Mouse (Mus musculus) heart, adult 18-20 months (tissue): ENCODE measurements around the gene Mrps23. TPM values are rescaled to one million over a fixed set of nuclear protein-coding genes. Genes with fewer than 3 reads are reported as not detected.

Experiments
- DNase-seq, 2 experiments: peaks; one replicate each; pipeline ENCODE4 v3.0.0; 2021 to 2022; ENCODE audit warnings: mixed read lengths in 1 of 2
- total RNA-seq, 2 experiments: library from RNA; stranded (reverse); gene quantifications; 2 replicates each; pipeline ENCODE4 v1.2.3; 2021

The Mrps23 gene
- total RNA-seq, 2 experiments from 2014 or later: 327 to 375 TPM

DNA sequence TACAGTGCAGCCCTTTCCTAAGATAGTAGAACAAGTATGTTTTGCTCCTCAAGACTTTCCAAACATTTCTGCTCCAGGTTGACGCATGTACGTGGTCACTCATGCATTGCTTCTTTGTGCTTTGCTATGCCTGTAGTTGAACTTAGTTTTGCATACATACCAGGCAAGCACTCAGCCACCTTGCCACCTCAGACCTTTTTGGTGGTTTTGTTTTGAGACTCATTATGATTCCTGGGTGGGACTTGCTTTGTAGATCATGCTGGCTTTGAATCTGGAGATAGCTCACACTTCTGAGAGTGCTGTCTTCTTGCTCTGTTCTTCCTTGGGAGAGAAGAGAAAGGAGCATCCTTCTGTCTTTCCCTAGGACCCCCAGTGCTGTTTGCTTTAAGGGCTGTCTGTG, 3.5 kb downstream of the Mrps23 start:
- no peak for DNase-seq

- DNase-seq: no peak
Observed at GRCm38 (mm10) chr11:88211824-88212582, 7.8 kb downstream of the Mrps23 start.

GRCm38 (mm10) chr11:88213757-88214156, 9.6 kb downstream of the Mrps23 start:
- no peak for DNase-seq

DNA sequence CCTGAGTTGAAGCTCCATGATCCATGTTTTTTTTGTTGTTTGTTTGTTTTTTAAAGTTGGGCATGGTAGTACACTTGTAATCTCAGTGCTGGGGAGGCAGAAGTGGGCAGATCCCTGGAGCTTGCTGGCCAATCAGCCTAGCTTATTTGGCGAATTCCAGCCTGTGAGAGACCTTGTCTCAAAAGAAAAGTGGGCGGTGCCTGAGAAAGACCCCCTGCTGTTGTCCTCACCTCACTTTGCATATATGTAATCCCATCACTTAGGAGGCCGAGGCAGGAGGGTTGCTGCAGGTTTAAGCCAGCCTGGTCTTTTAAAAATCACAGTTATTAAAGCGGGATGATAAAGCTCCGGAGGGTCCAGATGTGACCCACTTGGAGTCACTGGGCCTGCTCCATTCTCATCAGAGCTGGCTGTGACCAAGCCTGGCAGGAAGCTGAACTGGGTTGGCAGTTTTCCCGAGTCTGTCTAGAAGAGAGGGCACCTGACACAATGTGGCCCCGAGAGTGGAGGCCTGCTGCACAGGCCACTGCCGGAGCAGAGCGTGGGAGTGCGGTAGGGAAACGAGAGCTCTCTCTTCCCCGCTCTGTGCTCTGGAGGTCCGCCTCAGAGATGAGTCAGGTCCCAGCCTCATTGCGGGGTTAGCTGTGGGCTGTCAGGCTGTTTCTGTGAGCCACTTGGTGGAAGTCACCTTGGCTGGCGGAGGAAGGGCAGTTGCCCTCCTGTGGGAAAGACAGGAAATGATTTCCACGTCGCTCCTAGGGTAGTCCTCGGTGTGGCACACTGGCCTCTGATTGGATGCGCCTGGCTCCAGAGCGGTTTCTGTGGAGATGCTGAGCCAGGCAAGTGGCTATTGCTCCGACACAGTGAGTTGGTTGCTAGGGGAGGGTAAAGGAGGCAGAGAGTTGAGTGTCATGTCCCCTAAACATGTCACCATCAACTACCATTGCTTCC, 11.0 kb downstream of the Mrps23 start:
- DNase-seq: peak; percentile 77 to 81

GRCm38 (mm10) chr11:88216231-88216685, 12.1 kb downstream of the Mrps23 start:
- DNase-seq: peak in 1 of 2 experiments; percentile 79

GRCm38 (mm10) chr11:88218155-88218554, 14.0 kb downstream of the Mrps23 start:
- no peak for DNase-seq

DNA sequence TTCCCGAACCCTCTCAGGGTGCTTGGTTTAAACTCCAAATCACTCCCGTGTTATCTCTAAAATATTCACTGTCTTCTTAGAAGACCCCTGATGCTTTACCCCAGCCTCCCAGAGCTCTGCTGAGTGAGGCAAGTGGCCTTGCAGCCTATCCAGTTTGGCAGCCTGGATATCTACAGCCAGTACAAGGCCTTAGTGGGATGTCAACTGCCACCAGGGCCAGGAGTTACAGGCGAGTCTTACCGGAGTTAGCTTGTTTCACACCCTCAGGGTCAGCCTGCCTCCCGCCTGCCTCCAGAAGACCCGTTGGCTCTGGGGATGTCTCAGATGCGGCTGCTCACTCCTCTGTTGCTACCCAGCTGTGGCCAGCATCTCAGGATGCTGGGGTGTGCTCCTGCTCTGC, 14.4 kb downstream of the Mrps23 start:
- no peak for DNase-seq

- DNase-seq: no peak
Observed at GRCm38 (mm10) chr11:88221929-88222475, 17.8 kb downstream of the Mrps23 start.

DNA sequence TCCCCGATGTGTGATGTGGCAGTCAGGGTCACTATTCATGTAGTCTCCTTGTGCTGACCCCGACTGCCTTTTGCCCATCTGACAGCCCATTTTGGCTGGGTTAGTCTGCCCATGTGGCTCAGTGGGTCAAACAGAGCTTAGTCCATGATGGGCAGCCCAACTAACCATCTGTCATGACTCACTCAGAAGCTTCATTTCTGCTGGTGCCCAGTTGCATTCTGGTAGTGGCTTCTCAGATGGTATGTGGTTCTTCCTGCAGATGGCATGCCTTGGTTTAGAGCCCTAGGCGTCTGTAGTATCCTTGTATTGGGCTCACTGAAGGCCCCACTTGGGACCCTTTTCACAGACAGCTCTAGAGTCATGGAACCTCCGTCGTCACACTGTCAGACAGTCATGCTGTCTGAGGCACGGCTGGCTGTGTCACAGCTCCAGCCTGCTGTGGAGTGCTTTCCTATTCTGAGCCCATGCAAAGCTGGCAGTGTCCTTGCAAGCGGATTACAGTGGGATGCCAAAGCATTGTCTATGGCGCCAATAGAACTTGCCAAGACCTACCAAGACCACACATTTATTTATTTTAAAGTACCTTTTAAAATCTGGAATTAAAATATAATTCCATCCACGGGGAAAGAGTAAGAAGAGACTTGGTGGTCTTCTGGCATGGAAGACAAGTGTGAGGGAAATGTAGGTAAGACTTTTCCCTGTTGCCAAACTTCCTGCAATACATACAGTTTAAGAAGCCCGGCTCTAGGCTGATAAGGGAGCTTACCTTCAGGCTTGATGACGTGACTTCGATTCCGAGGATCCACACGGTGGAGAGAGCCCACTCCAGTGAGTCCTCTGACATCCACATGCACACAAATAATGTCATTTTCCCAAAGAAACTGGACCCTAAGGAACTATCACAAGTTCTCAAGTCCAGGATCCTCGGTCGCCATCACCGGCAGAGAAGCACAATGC, 23.1 kb downstream of the Mrps23 start:
- DNase-seq: no peak

GRCm38 (mm10) chr11:88231213-88231790, 27.1 kb downstream of the Mrps23 start:
- no peak for DNase-seq

- peak in 1 of 2 experiments; percentile 39 for DNase-seq
Observed at GRCm38 (mm10) chr11:88233528-88234427, 29.6 kb downstream of the Mrps23 start.

GRCm38 (mm10) chr11:88234789-88235188, 30.6 kb downstream of the Mrps23 start:
- no peak for DNase-seq

- peak; percentile 63 to 77 for DNase-seq
Observed at GRCm38 (mm10) chr11:88235221-88236203, 31.3 kb downstream of the Mrps23 start.

GRCm38 (mm10) chr11:88240275-88240674, 36.1 kb downstream of the Mrps23 start:
- no peak for DNase-seq

DNA sequence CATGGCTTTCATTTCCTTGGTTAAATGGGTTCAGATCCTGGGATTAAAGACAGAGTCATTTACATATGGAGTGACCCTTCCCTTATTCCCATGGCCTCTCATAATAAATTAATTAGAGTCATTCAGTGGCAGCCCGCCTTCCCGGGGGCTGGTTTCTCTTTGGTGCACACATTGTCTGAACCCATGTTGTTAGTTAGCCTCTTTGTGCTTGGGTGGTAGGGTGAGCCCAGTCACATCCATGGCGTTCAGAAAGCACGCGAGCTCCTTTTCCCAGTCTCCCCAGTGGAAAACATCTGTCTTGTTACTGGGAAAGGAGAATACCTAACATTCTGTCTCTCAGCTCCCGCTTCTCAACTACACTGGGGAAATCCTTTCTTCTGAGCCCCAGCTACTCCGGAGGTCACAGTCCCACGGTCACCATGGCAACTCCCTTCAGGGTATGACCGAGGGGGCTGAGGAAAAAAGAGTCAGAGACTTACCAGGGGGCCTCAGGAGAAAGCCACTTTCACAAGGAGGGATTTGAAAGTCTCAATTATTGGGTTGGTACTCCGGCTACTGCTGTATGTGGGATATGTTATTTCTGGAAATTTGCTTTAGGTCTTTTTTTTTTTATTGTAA, 36.7 kb downstream of the Mrps23 start:
- DNase-seq: no peak

DNA sequence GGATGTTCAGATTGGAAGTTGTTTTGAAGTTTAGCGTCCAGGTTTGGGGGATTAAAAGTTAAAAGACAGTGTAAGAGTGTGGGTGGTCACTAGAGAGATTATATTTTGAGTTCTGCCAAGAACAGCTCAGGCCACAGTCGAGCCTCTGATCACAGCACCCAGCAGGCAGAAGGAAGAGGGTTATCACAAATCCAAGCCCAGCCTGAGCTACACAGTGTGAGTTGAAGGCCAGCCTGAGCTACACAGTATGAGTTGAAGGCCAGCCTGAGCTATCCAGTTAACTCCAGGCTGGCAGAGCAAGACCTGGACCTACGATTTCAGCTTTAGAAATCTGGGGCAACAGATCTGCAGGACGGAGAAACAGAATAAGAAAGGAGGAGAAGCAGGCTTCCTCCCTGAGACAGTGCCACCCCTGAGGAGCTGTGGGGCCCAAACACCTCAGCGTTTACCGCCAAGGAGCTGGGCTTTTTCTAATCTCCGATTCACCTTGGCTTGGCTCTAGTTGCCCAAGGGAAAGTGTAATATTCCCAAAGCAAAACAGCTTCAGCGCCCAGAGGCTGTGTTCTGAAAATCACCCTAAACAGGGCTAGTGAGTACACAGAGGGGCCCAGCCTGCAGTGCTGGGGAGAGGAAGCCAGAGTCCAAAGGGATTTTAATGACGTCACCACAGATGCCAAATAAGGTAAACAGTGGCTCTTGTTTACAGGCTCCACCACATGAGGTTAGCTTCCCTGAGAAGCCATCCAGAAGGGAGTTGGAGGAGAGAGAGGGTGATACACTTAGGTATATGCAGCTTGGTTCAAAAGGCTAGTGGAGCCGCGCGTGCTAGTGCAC, 37.5 kb downstream of the Mrps23 start:
- peak; percentile 35 to 51 for DNase-seq

GRCm38 (mm10) chr11:88245581-88246170, 41.5 kb downstream of the Mrps23 start:
- DNase-seq: no peak
